Mouse (Mus musculus): ENCODE data around the gene Mical2.

Gene Mical2

DNA sequence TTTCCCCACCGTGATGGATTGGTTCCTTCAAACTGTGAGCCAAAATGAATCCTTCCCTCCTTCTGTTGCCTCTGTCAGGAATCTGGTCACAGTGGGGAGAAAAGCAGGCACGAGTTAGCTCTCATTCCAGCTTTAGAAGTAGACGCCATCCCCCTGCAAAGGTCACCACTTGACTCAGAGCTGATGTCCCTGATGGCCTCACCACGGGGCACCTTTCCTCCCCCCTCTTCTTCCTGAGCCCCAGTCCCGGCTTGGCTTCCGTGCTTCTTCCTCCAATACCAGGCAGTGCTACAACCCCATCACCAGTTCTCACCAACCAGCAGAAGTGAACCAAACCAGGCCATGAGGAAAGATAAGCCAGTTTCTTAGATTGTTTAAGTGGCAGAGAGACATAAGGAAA is 16.9 kb downstream of the Mical2 start:
- DNase-seq (ENCODE audit: low spot score), result no peak

- DNase-seq (ENCODE audit: low spot score), result no peak
These were observed 18.4 kb downstream of the Mical2 start for GRCm38 (mm10) chr7:112244071-112244470.

- no peak for DNase-seq (ENCODE audit: low spot score)
These were observed 19.0 kb downstream of the Mical2 start for GRCm38 (mm10) chr7:112244683-112245082.

GRCm38 (mm10) chr7:112245839-112246438 is 20.3 kb downstream of the Mical2 start:
- DNase-seq (ENCODE audit: low spot score), result no peak

- DNase-seq (ENCODE audit: low spot score), result no peak
These were observed 20.8 kb downstream of the Mical2 start for GRCm38 (mm10) chr7:112246442-112246841.

DNA sequence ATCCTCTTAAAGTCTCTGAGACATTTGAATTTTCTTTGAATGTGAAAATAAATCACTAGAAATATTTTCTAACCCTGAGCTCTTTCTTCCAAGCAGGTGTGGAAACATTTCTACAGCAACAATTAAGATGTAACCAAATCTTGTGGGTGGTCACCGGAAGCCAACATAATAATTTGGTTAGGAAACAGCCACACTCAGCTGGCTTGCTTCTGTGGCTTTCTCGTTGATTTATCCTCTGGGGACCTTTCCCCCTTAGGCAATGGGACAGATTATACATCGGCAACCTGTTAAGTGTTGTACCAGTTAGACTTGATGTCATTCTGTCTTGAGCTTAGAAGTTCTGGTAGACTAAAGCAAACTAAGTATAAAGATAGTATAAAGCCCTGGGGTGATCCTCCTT is 22.2 kb downstream of the Mical2 start:
- DNase-seq (ENCODE audit: low spot score), result no peak

GRCm38 (mm10) chr7:112249476-112249875 is 23.8 kb downstream of the Mical2 start:
- no peak for DNase-seq (ENCODE audit: low spot score)

DNA sequence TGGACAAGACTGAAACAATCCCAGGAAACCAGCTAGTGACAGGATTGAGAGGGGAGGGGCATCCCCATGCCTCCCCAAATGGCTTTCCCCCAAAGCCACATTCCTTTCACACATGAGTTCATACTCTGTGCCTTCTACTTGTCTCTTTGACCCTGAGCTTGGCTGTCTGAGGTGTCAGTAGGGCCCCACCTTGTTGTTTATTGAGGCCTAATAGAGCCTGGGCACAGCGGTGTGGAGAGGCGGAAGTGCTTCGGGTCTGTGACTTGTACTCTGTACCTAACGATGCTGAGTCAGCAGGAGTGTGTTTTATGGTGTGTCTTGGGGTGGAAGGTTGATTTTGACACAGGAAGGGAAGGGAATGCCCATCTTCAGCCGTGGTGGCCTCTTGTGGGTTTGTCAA is 26.4 kb downstream of the Mical2 start:
- no peak for DNase-seq (ENCODE audit: low spot score)

- DNase-seq (ENCODE audit: low spot score), result no peak
These were observed 28.6 kb downstream of the Mical2 start for GRCm38 (mm10) chr7:112254233-112254632.

DNA sequence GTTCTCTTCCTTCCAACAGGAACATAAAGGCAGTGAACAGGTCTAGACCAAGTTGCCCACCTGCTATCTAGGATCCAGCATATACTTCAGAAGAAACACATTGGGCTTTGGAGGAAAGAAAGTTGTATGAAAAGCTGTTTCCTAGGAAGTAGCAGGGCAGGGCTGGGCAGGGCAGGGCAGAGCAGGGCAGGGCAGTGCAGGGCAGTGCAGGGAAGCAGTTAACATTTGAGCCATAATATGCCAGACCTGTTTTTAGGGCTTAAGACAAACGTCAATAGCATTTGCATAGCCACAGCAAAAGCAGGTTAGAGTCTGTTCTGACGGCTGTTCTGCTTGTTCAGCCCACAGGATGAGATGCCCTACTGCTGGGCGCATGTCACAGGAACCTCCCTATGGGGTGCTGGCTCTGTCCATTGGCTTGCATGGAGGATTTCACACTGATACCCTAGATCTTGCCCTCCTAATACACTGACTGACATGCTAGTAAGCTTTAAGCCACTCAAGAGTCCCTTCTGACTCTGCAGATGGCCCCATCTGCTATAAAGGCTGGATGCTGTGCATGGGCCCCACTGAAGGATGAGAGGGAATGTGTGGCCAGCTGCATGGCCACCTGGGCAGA is 29.7 kb downstream of the Mical2 start:
- no peak for DNase-seq (ENCODE audit: low spot score)

DNA sequence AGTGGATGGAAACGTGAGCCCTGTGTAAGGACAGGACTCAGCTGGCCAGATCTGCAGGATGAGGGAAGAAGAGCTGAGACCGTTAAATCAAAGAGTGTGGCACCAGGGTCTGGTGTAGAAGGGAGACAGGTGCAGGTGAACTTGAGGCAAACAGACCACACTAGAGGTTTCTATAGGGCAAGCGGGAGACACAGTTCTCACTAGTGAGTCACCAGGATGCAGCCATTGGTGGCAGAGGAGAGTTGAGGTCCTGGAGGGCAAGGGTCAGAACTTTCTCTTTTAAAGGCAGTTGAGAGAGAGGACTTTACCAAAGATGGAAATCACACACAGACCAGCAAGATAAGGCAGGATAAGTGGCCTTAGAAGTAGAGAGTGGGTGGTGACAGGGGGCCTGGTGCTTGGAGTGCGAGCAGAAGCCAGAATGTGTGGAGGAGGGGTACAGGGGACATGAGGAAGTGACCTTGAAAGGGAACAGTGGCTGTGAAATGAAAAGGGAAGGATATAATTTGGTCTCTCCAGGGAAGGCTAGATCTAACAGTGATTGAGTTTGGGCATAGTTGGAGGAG is 32.8 kb downstream of the Mical2 start:
- DNase-seq (ENCODE audit: low spot score), result no peak

DNA sequence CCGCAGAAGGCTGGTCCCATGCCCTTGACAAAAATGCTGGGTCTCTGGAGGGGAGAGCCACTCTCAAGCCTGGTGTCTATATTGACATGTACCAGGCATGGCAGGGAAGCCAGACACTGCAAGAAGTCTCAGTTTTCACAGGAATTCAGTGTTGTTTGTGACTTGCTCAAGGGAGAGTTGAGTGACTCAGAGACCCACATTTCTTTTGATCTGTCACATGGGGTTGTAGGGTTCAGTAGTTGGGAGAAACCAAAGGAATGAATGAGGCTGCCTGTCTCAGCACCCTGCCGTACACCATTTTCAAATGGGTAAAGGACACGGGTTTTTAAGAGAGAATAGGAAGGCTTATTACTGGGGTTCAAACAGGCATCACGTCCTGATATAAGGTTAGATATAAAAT is 33.6 kb downstream of the Mical2 start:
- no peak for DNase-seq (ENCODE audit: low spot score)

- no peak for DNase-seq (ENCODE audit: low spot score)
These were observed 35.5 kb downstream of the Mical2 start for GRCm38 (mm10) chr7:112261121-112261520.

GRCm38 (mm10) chr7:112267266-112267665 is 41.6 kb downstream of the Mical2 start:
- DNase-seq (ENCODE audit: low spot score), result no peak

DNA sequence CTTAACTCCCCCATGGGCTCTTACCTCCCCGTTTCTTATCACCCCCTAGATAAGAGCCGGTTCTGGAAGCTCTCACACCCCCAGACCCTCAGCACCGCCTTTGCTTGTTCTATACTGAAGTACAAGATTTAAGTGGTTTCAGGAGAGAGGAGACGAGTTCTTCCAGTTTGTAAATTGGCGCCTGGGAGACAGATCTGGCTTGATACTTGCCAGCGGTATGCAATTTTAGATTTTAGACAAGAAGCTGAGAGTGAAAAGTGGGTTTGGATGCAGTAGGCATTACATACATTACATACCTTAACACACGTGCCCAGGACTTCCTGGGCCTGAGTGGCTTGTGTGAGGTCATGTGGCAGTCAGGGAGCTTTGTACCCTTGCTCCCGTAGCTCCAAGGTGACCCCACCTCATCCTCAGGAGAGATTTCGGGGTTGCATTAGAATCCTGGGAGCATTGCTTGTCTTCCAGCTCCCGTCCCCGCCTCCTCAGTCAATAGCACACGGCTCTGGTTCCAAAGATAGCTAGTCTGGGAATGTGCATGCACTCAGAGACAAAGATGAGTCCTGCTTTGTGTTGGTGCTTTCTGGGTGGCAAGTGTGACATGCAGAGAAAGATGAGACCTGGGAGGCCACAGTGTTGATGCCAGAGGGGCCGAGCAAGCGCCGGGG is 43.2 kb downstream of the Mical2 start:
- no peak for DNase-seq (ENCODE audit: low spot score)

GRCm38 (mm10) chr7:112270870-112271269 is 45.2 kb downstream of the Mical2 start:
- DNase-seq (ENCODE audit: low spot score), result peak; percentile 68

- no peak for DNase-seq (ENCODE audit: low spot score)
These were observed 46.0 kb downstream of the Mical2 start for GRCm38 (mm10) chr7:112271627-112272026.

DNA sequence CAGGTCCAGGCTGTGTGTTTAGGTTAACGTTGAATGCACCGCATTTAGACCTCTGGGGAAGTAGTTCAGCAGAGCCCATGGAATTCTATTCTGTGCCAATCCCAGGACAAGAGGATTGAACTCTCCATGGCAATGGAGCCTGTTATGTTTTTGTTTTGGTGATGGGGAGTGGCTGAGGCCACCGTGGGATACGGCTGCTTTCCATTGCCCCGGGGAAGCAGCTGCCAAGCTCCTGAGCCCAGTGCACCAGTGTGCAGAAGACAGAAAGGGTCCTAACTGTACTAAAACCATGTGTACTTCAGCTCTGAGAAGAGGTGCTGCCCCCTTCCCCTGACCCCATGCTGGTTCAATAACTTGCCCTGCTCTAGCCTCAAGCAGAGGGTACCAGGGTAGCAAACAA is 47.0 kb downstream of the Mical2 start:
- no peak for DNase-seq (ENCODE audit: low spot score)

DNA sequence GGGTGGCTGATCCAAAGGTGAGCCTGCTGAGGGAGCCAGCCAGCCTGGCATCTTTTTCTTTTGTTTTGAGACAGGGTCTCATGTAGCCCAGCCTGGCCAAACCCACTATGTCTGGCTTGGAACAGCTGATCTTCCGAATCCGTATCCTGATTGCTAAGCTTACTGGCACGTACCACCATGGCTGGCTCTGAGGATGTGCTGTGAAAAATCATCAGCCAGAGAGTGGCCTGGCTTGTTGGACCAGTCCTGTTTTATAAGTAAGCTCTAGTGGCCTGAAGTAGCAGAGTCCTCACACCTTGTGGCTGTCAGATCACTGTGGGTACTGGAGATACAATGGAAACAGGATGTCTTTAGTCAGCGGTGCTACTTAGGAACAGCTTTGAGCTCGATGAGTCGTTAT is 47.8 kb downstream of the Mical2 start:
- DNase-seq (ENCODE audit: low spot score), result no peak

GRCm38 (mm10) chr7:112274611-112275010 is 49.0 kb downstream of the Mical2 start:
- DNase-seq (ENCODE audit: low spot score), result no peak

DNA sequence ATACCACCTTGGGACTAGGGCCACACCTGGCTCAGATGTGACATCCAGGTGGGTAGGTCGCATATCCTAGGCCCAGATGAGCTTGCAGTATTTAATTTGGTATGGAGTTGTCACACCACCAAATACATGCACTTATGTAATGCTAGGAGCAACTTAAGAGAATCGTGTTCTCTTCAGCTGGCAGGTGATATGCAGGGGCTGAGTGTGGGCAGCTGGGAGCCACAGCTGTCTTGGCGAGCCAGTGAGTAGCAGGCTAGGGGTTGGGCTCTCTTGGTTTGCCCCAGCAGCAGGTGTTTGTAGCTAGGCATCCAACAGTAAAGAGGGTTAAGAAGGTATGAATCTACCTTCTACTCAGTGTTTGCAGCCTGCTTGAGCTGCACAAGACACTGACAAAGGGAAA is 49.4 kb downstream of the Mical2 start:
- no peak for DNase-seq (ENCODE audit: low spot score)

DNA sequence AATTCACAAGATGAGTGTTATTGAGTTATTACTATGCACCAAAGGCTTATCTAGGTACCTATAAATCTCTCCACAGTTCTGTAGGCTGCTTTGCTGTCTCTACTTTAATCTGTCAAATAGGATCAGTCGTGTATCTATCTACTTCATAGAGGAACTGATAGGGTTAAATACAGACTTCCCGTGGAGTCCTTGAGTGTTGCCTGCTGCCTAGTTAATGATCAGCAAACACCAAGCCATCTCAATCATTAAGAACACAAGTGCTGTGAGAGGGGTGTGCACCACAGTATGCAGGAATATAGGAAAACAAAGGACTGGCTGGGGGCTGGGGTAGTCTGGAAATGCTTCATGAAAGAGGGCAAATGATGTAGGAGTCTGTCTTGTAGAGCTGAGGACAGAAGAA is 50.2 kb downstream of the Mical2 start:
- DNase-seq (ENCODE audit: low spot score), result no peak

DNA sequence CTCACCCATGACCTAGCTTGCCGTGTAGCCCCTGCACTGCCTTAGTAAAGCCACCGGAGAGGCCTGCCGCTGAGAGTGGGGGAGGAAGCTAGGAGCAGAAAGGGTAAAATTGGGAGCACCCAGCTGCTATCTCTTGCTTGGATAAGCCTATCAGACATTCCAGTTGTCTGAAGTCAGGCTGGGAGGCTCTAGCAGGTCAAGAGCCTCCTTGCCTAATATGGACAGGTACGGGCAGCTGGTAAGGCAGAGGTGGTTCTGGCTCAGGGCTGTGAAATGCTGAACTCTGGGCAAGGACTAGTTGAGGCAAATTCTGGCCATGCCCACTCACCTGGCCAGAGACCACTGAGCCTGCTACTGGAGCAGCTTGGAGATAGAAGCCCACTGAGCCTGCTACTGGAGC is 51.2 kb downstream of the Mical2 start:
- DNase-seq (ENCODE audit: low spot score), result no peak

All from ovary, postnatal 14 days (tissue).